Mouse (Mus musculus): ENCODE measurements at regions not wholly inside any gene's neighbourhood (a gene's known extent, or its start where the extent isn't known, plus 50 kb on each side); places are given as distances from the start of the nearest gene placed in this dataset.

GRCm38 (mm10) chr15:11716168-11716842, 190.8 kb downstream of the Npr3 start:
- TF ChIP-seq CTCF (IDR thresholded peaks at IDR 0.05; ENCODE audit: borderline replicate concordance, insufficient read depth, low read depth, low read length) (no peak), POLR2A (IDR thresholded peaks at IDR 0.05; ENCODE audit: borderline replicate concordance, insufficient read depth, low read length) (no peak)

All from cerebellum, adult 2 months (tissue).